Mouse (Mus musculus): ENCODE measurements around the gene Borcs8. TPM values are rescaled to one million over a fixed set of nuclear protein-coding genes. Genes with fewer than 3 reads are reported as not detected.

Gene Borcs8
- 10 to 100 TPM; 25.8 to 31.3 TPM for total RNA-seq (2021)
- long read RNA-seq, experiment 1, transcript Borcs8-201 (6 exons, 810 nt) = major isoform, 13 of 23 reads
- long read RNA-seq, experiment 1, partial matches to known transcripts = 6 of 23 reads
- long read RNA-seq, experiment 1, other reads (novel, unspliced or antisense) = 4 of 23 reads
- long read RNA-seq, experiment 2, transcript Borcs8-201 (6 exons, 810 nt) = major isoform, 13 of 22 reads
- long read RNA-seq, experiment 2, partial matches to known transcripts = 0 of 22 reads
- long read RNA-seq, experiment 2, other reads (novel, unspliced or antisense) = 4 of 22 reads

- intact Hi-C loops (cut with DNase I) = loop anchor here (2.0 kb wide), 1 partner anchor 32 kb away; no protein-coding TSS in a partner anchor
- DNase-seq = peak; percentile 98 to 99
Observed at GRCm38 (mm10) chr8:70139026-70139857, at the start of gene Borcs8, which contains the start of the genes Rfxank and Mef2b. TSS of gene Borcs8 (plus strand) at chr8:70139499. TSS of gene Rfxank (minus strand) at chr8:70139154. TSS of gene Mef2b (plus strand) at chr8:70139711.

GRCm38 (mm10) chr8:70092786-70093185, 46.5 kb upstream of the Borcs8 start:
- no peak for DNase-seq
- intact Hi-C loops (cut with DNase I) = no loop called here

GRCm38 (mm10) chr8:70099276-70099675, 40.0 kb upstream of the Borcs8 start:
- no peak for DNase-seq
- intact Hi-C loops (cut with DNase I) = loop anchor here (2.0 kb wide), 1 partner anchor 20 kb away; no protein-coding TSS in a partner anchor

GRCm38 (mm10) chr8:70100241-70100640, 39.1 kb upstream of the Borcs8 start:
- intact Hi-C loops (cut with DNase I) = loop anchor here (5.0 kb wide), 1 partner anchor 122 kb away; no protein-coding TSS in a partner anchor
- DNase-seq = no peak

GRCm38 (mm10) chr8:70104506-70104905, 34.8 kb upstream of the Borcs8 start:
- intact Hi-C loops (cut with DNase I) = loop anchor here (2.0 to 5.0 kb wide), 2 partner anchors 62 to 118 kb away; no protein-coding TSS in a partner anchor
- peak; percentile 46 to 58 for DNase-seq

- DNase-seq = no peak
Observed at GRCm38 (mm10) chr8:70104922-70105321, 34.4 kb upstream of the Borcs8 start.

GRCm38 (mm10) chr8:70110451-70110850, 28.8 kb upstream of the Borcs8 start:
- intact Hi-C loops (cut with DNase I) = no loop called here
- DNase-seq = no peak

More at GRCm38 (mm10) chr8:70104922-70105321, 34.4 kb upstream of the Borcs8 start:
- intact Hi-C loops (cut with DNase I) = loop anchor here (2.0 to 5.0 kb wide), 2 partner anchors 62 to 117 kb away; no protein-coding TSS in a partner anchor

- no peak for DNase-seq
- intact Hi-C loops (cut with DNase I) = no loop called here
Observed at GRCm38 (mm10) chr8:70111192-70111795, 28.0 kb upstream of the Borcs8 start.

- no peak for DNase-seq
- intact Hi-C loops (cut with DNase I) = no loop called here
Observed at GRCm38 (mm10) chr8:70112401-70113016, 26.8 kb upstream of the Borcs8 start.

- DNase-seq = no peak
- intact Hi-C loops (cut with DNase I) = no loop called here
Observed at GRCm38 (mm10) chr8:70114488-70114887, 24.8 kb upstream of the Borcs8 start.

GRCm38 (mm10) chr8:70114892-70115291, 24.4 kb upstream of the Borcs8 start:
- DNase-seq = no peak
- intact Hi-C loops (cut with DNase I) = no loop called here

- intact Hi-C loops (cut with DNase I) = loop anchor here (2.0 kb wide), 1 partner anchor 19 kb away; no protein-coding TSS in a partner anchor
- peak; percentile 28 to 54 for DNase-seq
Observed at GRCm38 (mm10) chr8:70117611-70118010, 21.7 kb upstream of the Borcs8 start.

- intact Hi-C loops (cut with DNase I) = loop anchor here (2.0 kb wide), 1 partner anchor 20 kb away; no protein-coding TSS in a partner anchor
- no peak for DNase-seq
Observed at GRCm38 (mm10) chr8:70118726-70119700, 20.3 kb upstream of the Borcs8 start.

GRCm38 (mm10) chr8:70120667-70121066, 18.6 kb upstream of the Borcs8 start, which contains the start of gene Ncan:
TSS of gene Ncan (minus strand) at chr8:70120873.
- DNase-seq = peak; percentile 53
- intact Hi-C loops (cut with DNase I) = loop anchor here (5.0 kb wide), 1 partner anchor 203 kb away; no protein-coding TSS in a partner anchor

GRCm38 (mm10) chr8:70122863-70123262, 16.4 kb upstream of the Borcs8 start:
- intact Hi-C loops (cut with DNase I) = loop anchor here (5.0 kb wide), 1 partner anchor 206 kb away; no protein-coding TSS in a partner anchor
- DNase-seq = no peak

- no peak for DNase-seq
- intact Hi-C loops (cut with DNase I) = loop anchor here (5.0 kb wide), 1 partner anchor 208 kb away; no protein-coding TSS in a partner anchor
Observed at GRCm38 (mm10) chr8:70124992-70125391, 14.3 kb upstream of the Borcs8 start.

GRCm38 (mm10) chr8:70128435-70128834, 10.9 kb upstream of the Borcs8 start:
- intact Hi-C loops (cut with DNase I) = no loop called here
- DNase-seq = peak; percentile 77 to 87

GRCm38 (mm10) chr8:70129309-70129952, 9.9 kb upstream of the Borcs8 start:
- intact Hi-C loops (cut with DNase I) = no loop called here
- DNase-seq = peak; percentile 42 to 54
